Mouse (Mus musculus): ENCODE results near the gene Tril.

Gene Tril

GRCm38 (mm10) chr6:53804145-53804544 lies 16.5 kb downstream of the Tril start:
- DNase-seq: no peak

GRCm38 (mm10) chr6:53803551-53803950 lies 17.1 kb downstream of the Tril start:
- DNase-seq: no peak

- no peak for DNase-seq
Observed at GRCm38 (mm10) chr6:53801893-53802286, 18.7 kb downstream of the Tril start.

- no peak for DNase-seq
Observed at GRCm38 (mm10) chr6:53801269-53801892, 19.2 kb downstream of the Tril start.

GRCm38 (mm10) chr6:53798865-53799264 lies 21.8 kb downstream of the Tril start:
- no peak for DNase-seq

GRCm38 (mm10) chr6:53796835-53797234 lies 23.8 kb downstream of the Tril start:
- DNase-seq: no peak

GRCm38 (mm10) chr6:53795788-53796187 lies 24.8 kb downstream of the Tril start:
- peak; percentile 44 for DNase-seq

- no peak for DNase-seq
Observed at GRCm38 (mm10) chr6:53795078-53795477, 25.6 kb downstream of the Tril start.

GRCm38 (mm10) chr6:53794323-53794971 lies 26.2 kb downstream of the Tril start:
- DNase-seq: peak; percentile 81

- peak; percentile 49 for DNase-seq
Observed at GRCm38 (mm10) chr6:53782880-53783539, 37.6 kb downstream of the Tril start.

- DNase-seq: no peak
Observed at GRCm38 (mm10) chr6:53782273-53782672, 38.4 kb downstream of the Tril start.

- peak; percentile 55 for DNase-seq
Observed at GRCm38 (mm10) chr6:53781171-53781570, 39.5 kb downstream of the Tril start.

- no peak for DNase-seq
Observed at GRCm38 (mm10) chr6:53780008-53780407, 40.6 kb downstream of the Tril start.

- no peak for DNase-seq
Observed at GRCm38 (mm10) chr6:53779526-53779925, 41.1 kb downstream of the Tril start.

- no peak for DNase-seq
Observed at GRCm38 (mm10) chr6:53778424-53778955, 42.1 kb downstream of the Tril start.

GRCm38 (mm10) chr6:53768275-53768674 lies 52.4 kb downstream of the Tril start:
- no peak for DNase-seq

- no peak for DNase-seq
Observed at GRCm38 (mm10) chr6:53766243-53766915, 54.3 kb downstream of the Tril start.

GRCm38 (mm10) chr6:53765731-53766130 lies 54.9 kb downstream of the Tril start:
- DNase-seq: no peak

All from cerebellum, adult 8-10 months (tissue).